Mouse (Mus musculus) cerebellum, postnatal 10 days (tissue): ENCODE measurements at regions not wholly inside any gene's neighbourhood (a gene's known extent, or its start where the extent isn't known, plus 50 kb on each side); places are given as distances from the start of the nearest gene placed in this dataset.

Experiments
- DNase-seq, 2 experiments: peaks; one replicate each; pipeline ENCODE4 v3.0.0; 2021; ENCODE audit warnings: mixed read lengths in 2 of 2

DNA sequence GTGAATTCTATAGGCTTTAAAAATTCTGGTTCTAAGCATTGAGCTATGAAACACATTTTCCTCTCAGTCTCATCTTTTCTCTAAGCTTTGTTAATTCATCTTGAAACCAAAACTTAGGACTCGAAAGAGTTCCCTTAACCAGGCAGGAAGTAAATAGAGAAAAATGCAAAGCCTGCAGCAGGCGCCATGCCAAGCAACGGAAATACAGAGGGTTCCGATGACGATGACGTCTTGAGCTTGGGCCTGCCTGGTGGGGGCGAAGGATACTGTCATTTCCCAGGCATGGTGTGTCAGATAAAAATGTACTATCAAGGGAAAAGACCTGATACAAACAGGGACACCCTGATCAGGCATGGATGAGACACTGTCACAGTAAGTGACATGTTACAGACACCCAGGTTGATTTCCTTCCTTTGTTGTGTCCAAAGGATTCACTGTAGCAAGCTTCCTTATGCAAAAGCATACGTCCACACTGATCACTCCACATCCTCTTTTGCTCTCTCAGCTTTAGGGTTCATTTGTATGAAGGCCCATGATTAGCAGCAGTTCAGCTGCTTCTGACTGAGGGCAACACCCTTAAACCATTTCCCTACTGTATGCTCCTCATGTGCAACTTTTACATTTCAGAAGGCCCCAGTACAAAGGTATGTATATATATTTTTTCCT is 135.0 kb downstream of the Cemip2 start:
- no peak for DNase-seq

DNA sequence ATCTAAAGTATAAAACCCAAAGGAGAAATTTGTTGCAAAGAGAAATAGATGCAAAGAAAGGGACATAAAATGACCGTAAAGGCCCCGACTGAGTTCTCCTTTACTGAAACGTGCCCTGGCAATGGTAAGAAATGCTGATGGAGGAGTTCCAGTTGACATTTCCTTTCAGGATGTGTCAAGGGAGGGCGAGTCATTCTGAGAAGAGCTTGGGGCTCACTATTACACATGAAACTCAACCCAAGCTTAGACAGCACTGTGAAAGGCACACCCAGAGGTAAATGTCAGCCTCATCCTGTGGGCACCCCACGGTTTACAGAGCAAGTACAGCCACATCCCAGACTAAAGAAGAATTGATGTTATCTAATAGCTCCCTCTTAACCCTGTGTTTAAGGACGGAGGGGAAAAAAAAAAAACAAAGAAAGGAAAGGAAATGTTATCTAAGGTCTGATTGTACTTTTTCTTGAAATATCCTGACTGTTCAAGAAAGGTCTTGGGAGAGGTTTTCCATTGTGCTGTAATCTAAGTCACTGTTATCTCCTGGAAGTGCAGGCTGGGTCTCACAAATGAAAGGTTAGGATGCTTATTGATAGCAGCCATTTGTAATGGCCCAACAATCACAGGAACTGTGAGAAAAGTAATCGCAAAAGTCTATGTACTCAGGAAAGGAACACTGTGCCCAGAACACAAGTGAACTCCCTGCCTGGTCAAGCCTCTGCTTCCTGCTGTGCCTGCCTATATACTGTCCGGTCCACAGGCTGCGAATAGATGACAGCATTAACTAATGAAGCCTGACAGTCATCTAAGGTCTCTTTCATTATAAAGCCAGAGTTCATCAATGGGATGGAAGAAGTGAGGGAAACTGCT is 135.8 kb downstream of the Cemip2 start:
- no peak for DNase-seq

- no peak for DNase-seq
Observed at GRCm38 (mm10) chr19:21914658-21915057, 136.5 kb downstream of the Cemip2 start.

GRCm38 (mm10) chr19:21918113-21918512 is 140.0 kb downstream of the Cemip2 start:
- peak; percentile 21 to 23 for DNase-seq

GRCm38 (mm10) chr19:21919074-21919473 is 140.9 kb downstream of the Cemip2 start:
- DNase-seq = no peak

DNA sequence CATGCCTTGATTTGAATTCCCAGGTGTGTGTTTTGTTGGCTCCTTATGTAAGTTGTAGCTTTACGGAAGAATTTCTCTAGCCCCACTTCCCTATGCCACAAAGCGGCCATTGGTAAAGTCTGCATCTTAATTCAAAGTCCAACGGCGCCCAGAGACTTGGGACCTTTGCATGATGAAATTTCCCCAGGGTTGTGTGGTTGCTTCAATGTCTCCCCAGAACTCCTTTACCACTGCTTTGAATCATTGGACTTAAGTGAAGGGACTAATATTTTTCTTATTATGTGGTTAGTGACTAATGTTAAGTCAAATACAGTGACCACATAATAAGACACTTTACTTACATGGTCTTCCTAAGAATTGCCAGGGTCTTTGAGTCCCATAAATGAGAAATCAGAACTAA is 162.0 kb downstream of the Cemip2 start:
- DNase-seq = no peak

GRCm38 (mm10) chr19:21941720-21942119 is 163.6 kb downstream of the Cemip2 start:
- DNase-seq = no peak

GRCm38 (mm10) chr19:21942286-21942685 is 164.1 kb downstream of the Cemip2 start:
- DNase-seq = no peak

DNA sequence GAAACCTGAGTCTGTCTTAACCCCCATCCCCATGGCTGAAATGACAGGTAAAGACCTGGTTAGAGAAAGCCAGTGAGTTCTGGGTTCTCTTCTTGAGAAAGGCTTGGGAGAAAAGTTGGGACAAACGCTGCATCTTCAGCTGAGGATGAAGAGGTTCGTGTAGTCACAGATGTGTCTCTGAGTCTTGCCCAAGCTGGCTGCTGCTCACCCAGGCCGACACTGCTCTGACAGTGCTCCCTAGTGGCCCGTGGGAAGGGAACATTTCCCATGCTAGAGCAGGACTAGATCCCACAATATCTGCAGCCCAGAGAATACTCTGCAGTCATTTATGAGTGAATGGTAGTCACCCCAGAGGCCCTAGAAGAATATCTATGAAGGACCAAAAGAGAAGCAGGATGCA is 165.3 kb downstream of the Cemip2 start:
- peak in 1 of 2 experiments; percentile 18 for DNase-seq

DNA sequence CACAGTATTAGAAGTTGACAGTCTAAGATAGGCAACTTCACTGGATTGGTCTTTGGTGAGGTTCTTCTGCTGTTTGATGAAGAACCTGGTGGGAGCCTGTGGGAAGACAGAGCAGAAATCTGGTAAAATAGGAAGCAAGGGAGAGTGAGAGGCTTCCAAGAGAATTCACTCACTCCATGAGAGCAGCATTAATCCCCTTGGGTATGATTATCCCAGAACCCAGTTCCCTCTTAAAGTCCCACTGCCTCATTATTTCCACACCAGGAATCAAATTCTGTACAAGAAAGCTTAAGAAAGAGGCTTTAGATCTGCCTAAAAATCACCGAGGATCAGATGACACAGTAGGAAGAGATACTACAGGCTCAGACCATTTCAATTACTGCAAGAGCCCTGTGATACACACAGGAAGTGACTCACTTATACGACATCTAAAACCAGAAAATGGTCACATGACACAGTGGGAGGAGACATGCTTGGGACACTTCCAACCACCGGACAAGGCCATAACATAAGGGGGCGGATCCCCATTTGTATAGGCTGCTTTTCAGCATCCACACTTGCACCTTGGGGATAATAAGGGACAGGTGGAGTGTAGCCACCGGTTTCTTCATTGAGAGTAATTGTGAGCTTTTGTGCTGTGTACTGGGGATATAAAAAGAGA is 168.2 kb downstream of the Cemip2 start:
- no peak for DNase-seq

DNA sequence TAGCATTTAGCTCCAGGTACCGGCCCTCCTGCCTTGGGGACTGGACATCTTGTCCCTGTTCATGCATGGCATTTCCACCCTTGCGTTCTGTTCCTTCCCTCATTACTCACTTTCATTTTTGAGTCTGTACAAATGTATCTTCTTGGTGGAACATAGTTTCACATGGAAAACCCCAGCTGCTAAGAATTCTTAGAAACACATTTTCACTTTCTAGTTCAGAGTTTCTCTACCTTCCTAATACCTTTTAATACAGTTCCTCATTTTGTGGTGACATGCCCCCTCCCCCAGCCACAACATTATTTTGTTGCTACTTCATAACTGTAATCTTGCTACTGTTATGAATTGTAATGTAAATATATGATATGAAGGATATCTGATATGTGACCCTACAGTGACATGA is 169.9 kb downstream of the Cemip2 start:
- no peak for DNase-seq

DNA sequence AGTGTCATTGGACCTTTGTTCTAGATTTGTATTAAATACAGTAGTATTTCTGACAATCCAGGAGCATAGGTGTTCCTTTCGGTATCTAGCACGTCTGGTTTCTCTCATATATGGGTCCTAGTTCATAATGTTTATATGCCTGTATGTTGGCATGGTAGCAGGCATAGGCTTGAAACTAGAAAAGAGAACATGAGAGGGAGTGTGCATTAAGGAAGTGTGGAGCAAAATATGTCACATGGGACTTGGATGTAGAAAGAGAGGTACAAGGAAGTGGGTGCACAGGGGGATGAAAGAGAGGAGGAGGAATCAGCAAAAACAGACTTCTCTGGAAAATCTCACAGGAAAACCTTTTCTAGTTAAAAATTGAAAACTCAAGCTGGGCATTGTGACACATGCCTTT is 176.2 kb upstream of the Trpm3 start:
- DNase-seq = no peak

DNA sequence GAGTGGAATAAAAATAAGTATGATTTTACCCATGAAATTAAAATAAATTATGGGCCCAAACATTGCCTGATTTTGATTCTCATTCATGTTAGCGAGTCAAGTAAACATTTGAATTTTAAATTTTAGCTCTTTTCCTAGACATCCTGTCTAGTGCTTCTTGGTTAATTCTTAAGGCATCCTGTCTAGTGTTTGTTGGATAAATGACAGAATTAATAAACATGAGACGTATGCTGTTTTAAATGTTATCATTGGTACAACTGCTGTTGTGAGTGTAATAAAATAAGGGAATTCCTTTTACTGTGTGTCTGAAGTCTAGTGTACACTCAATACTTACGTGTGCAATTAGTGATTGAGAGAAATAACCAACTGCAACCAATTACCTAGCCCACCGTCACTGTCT is 149.0 kb upstream of the Trpm3 start:
- no peak for DNase-seq

- DNase-seq = no peak
Observed at GRCm38 (mm10) chr19:21990970-21991369, 147.9 kb upstream of the Trpm3 start.

- DNase-seq = no peak
Observed at GRCm38 (mm10) chr19:21991413-21991812, 147.4 kb upstream of the Trpm3 start.

- DNase-seq = no peak
Observed at GRCm38 (mm10) chr19:21999621-22000020, 139.2 kb upstream of the Trpm3 start.

DNA sequence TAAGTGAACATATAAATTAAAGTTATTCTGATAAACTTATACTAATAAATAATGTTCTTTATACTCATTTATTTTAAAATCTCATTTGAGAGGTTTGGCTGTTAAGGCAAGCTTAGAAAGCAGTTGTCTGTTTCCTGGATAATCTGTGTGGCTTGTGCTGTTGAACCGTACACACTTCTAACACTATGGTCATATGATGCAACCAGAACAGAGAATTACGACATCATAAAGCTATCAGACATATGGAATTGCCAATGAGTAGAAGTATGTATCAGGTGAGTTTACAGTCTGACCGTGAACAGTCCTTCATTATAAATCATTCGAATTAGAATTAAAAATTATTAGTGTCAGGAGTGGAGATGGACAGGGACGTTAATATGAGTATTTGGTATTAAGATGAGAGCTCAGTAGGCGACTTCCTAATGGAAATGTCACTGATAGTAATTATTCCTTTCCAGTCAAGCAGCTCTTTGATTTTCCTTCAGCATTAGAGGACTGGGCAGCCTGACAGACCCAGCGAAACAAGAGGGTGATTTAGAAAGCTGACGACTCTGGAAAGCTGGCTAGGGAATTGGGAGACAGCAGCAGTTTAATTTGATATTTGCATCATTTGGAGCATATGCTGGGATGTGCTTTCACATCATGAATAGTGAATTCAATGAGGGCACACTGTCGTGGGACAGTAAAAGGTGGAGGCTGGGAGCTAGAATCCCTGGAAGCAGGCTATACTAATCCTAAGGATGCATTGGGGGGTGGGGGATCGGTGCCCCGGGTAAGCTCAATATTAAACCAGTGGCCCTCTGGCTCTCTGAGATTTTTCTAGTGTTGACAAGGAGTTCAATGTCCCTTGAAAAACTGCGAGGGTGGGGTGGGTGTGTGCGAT is 130.6 kb upstream of the Trpm3 start:
- peak; percentile 10 to 22 for DNase-seq

DNA sequence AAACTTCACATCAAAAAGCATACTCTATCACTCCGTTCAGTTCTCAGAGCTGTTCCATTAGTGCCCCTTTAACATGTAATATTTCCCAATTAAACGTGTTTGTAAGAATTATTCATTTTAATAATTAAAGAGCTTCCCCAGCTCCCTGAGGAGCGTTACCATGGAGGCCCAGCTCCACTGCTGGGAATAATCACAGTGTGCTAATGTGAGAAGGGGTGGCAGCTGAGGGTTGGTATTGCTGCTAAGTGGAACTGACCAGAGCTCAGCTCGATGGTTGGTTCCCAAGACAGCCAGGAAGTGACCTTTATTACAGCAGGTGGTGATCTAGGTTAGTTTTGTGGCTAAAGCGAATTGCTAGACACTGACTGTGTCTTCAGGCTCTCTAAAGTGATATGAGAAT is 128.6 kb upstream of the Trpm3 start:
- no peak for DNase-seq

DNA sequence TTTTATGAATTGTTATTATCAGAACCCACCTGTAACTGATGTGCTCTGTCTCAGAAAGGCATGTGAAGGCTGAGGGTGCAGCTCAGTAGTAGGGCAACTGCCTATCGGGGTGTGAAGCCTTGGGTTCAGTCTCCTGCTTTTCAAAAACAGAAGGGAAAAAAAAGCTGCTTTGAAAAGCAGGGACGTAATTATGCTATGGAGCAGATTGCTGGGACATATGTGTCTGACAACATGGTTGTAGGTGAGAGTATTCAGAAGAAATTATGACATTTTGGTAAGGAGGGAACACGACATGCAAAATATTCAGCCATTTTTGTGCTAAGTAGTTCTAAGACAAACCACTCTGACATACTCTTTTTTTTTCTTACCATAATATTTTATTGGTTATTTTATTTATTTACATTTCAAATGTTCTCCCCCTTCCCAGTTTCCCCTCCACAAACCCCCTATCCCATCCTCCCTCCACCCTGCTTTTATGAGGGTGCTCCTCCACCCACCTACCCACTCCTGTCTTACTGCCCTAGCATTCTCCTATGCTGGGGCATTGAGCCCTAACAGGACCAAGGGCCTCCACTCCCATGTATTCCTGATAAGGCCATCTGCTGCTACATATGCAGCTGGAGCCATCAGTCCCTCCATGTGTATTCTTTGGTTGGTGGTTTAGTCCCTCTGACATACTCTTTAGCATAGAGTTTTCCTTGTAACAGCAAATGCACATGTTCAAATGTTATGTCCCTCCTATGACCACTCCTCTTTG is 122.8 kb upstream of the Trpm3 start:
- no peak for DNase-seq

GRCm38 (mm10) chr19:22017425-22017824 is 121.4 kb upstream of the Trpm3 start:
- DNase-seq = peak in 1 of 2 experiments; percentile 11

- no peak for DNase-seq
Observed at GRCm38 (mm10) chr19:22027577-22027976, 111.3 kb upstream of the Trpm3 start.

- peak; percentile 63 to 71 for DNase-seq
Observed at GRCm38 (mm10) chr19:22047657-22048056, 91.2 kb upstream of the Trpm3 start.
